Mouse (Mus musculus): ENCODE measurements around the gene Csf2rb. TPM values are rescaled to one million over a fixed set of nuclear protein-coding genes. Genes with fewer than 3 reads are reported as not detected.

Csf2rb gene
- polyA plus RNA-seq, 1 experiment from 2014 or later = 0.64 TPM

Small RNA genes within 50 kb of the gene (microRNA-seq; reads per million reads assigned to microRNA genes)
- not detected for gene Mir7676-1
- gene Mir7676-2 = not detected

Other genes with a start within 250 kb of the Csf2rb start
- not detected in 2 replicates for gene Cacng2, start 205.7 kb upstream of the Csf2rb start, polyA plus RNA-seq (2016; fragmentation: Nextera tagmentation; extraction: Ambion mirVana)
- gene Ift27, start 151.6 kb upstream of the Csf2rb start, polyA plus RNA-seq (2016; fragmentation: Nextera tagmentation; extraction: Ambion mirVana) = 93.9 and 98.1 TPM in 2 replicates
- gene Pvalb, start 119.4 kb upstream of the Csf2rb start, polyA plus RNA-seq (2016; fragmentation: Nextera tagmentation; extraction: Ambion mirVana) = not detected in 2 replicates
- 3.8 and 5.0 TPM in 2 replicates for gene Ncf4, start 81.0 kb upstream of the Csf2rb start, polyA plus RNA-seq (2016; fragmentation: Nextera tagmentation; extraction: Ambion mirVana)
- gene Csf2rb2, start 20.0 kb upstream of the Csf2rb start, polyA plus RNA-seq (2016; fragmentation: Nextera tagmentation; extraction: Ambion mirVana) = 0.10 and 0.31 TPM in 2 replicates
- gene Tex33, start 70.2 kb downstream of the Csf2rb start, polyA plus RNA-seq (2016; fragmentation: Nextera tagmentation; extraction: Ambion mirVana) = not detected in 2 replicates
- 6.3 and 6.7 TPM in 2 replicates for gene Tst, start 80.2 kb downstream of the Csf2rb start, polyA plus RNA-seq (2016; fragmentation: Nextera tagmentation; extraction: Ambion mirVana)
- gene Mpst, start 80.7 kb downstream of the Csf2rb start, polyA plus RNA-seq (2016; fragmentation: Nextera tagmentation; extraction: Ambion mirVana) = 2.1 and 3.0 TPM in 2 replicates
- 40.3 and 49.8 TPM in 2 replicates for gene Kctd17, start 102.8 kb downstream of the Csf2rb start, polyA plus RNA-seq (2016; fragmentation: Nextera tagmentation; extraction: Ambion mirVana)
- gene Tmprss6, start 142.9 kb downstream of the Csf2rb start, polyA plus RNA-seq (2016; fragmentation: Nextera tagmentation; extraction: Ambion mirVana) = 0.10 TPM in 1 of 2 replicates, not detected in the other
- 0.05 and 0.08 TPM in 2 replicates for gene Il2rb, start 169.5 kb downstream of the Csf2rb start, polyA plus RNA-seq (2016; fragmentation: Nextera tagmentation; extraction: Ambion mirVana)
- gene C1qtnf6, start 205.7 kb downstream of the Csf2rb start, polyA plus RNA-seq (2016; fragmentation: Nextera tagmentation; extraction: Ambion mirVana) = 14.8 and 20.0 TPM in 2 replicates
- 0.05 TPM in 1 of 2 replicates, not detected in the other for gene Sstr3, start 218.9 kb downstream of the Csf2rb start, polyA plus RNA-seq (2016; fragmentation: Nextera tagmentation; extraction: Ambion mirVana)
- gene Rac2, start 247.0 kb downstream of the Csf2rb start, polyA plus RNA-seq (2016; fragmentation: Nextera tagmentation; extraction: Ambion mirVana) = 5.1 and 6.0 TPM in 2 replicates

Data from limb, embryonic 12.5 days (tissue).